Mouse (Mus musculus): ENCODE data around the gene Filip1.

DNA sequence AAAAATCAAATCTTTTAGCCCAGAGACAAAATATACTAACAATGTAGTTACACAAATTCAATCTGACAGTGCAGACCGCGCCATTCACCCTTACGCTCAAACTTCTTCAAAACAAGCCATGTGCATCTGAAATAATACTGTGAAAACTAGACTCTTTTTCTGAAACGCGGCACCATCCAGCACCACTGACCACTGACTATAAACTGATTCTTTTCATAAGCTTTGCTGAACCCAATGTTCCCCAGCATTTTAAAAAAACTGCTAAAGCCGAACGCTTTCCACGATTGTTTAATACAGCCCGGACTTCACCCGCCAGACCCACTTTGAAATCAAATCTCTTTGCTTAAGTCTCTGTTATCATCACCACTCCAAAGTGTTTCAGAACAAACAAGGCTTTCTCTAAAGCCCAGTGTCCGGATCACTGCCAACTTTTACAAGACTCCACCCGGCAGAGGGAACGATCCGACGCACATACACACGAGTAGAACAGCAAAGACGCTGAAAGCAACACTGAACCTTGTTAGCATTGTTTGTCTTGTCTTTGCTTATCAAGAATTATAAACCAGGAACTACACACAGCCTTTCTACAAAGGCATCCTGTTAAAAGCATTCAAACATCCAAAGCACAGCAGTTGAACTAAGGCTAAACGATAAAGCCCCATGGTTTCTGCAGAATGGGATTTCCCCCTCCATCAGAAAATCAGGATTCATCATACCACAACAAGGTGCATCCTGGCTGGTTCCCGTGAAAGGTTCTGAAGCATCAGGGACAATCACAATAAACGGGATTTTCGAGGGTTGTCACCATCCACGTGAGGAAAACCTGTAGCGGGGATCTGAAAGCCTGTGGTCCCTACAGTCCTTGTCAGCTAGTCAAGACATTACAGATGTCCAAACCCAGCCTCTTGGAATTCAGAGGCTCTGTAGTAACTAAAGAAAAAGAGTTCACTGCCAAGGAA is 182.5 kb downstream of the Filip1 start:
- TF ChIP-seq POLR2A (IDR thresholded peaks at IDR 0.05; ENCODE audit: borderline replicate concordance, extremely low read depth, insufficient read depth, insufficient read length, poor library complexity, severe bottlenecking) (no peak), CTCF (IDR thresholded peaks at IDR 0.05; ENCODE audit: borderline replicate concordance, extremely low read depth, insufficient read depth, insufficient read length) (no peak)

All from brain, embryonic 14.5 days (tissue).